8 mouse cellular contexts compared by ENCODE assay signal in genomic region chr13:34652016-34652352, GRCm38 (mm10). TPM values are rescaled to one million over a fixed set of nuclear protein-coding genes. Genes with fewer than 3 reads are reported as not detected.
DNase-seq lines count a peak whose midpoint lies in the region; ATAC-seq lines count a peak whose summit lies in the region.

No protein-coding gene starts in this region.

- no peak for ATAC-seq in erythroblast, adult 5-6 weeks (replicated peaks; ENCODE audit: low FRiP score, poor library complexity, severe bottlenecking)
- peak; percentile 39 for ATAC-seq in intestine, embryonic 16.5 days
- ATAC-seq in neural tube, embryonic 11.5 days (ENCODE audit: insufficient read depth, low FRiP score, low TSS enrichment), result peak; percentile 19; the same call in 1 of the 2 replicates
- ATAC-seq in CD4-positive, CD25-positive, alpha-beta regulatory T cell, adult 4 months, result no peak

- no peaks in the 10 kb centered on the region for H3K36me3 ChIP-seq in erythroblast, embryonic 14.5 days (ENCODE audit: control insufficient read depth)
- H3K36me3 ChIP-seq in intestine, embryonic 16.5 days (ENCODE audit: control insufficient read depth, insufficient read depth, low read length), result no peaks in the 10 kb centered on the region
- no peaks in the 10 kb centered on the region for H3K36me3 ChIP-seq in neural tube, embryonic 11.5 days (ENCODE audit: control insufficient read depth, insufficient read depth, low read length)

- H3K4me1 ChIP-seq in erythroblast, embryonic 14.5 days (ENCODE audit: control insufficient read depth), result peaks cover 4% of the 10 kb centered on the region
- H3K4me1 ChIP-seq in intestine, embryonic 16.5 days (ENCODE audit: control insufficient read depth, insufficient read depth, low read length), result peaks cover 15% of the 10 kb centered on the region
- peaks cover 9% of the 10 kb centered on the region; the same call in 1 of the 2 replicates for H3K4me1 ChIP-seq in neural tube, embryonic 11.5 days (ENCODE audit: control insufficient read depth, insufficient read depth, low read length)

- H3K4me2 ChIP-seq in intestine, embryonic 16.5 days (ENCODE audit: low read depth, low read length), result peak overlapping the region; percentile 93
- peak overlapping the region; percentile 63 for H3K4me2 ChIP-seq in neural tube, embryonic 11.5 days (ENCODE audit: low read depth)

- DNase-seq in ovary, postnatal 10 days (ENCODE audit: low spot score), result peak; percentile 21
- no peak for DNase-seq in ovary, adult 18-20 months (ENCODE audit: low spot score)
- DNase-seq in neural tube, embryonic 11.5 days (ENCODE audit: low spot score), result no peak
- DNase-seq in gastrocnemius, postnatal 4 days (ENCODE audit: low spot score in 2 of 2), result no peak

- peaks cover 60% of the 10 kb centered on the region for H3K27me3 ChIP-seq in erythroblast, embryonic 14.5 days (ENCODE audit: control insufficient read depth)
- 0 out of 2 replicates have a peak, but pooled peaks cover 2% of the 10 kb centered on the region for H3K27me3 ChIP-seq in intestine, embryonic 16.5 days (replicated peaks; ENCODE audit: control insufficient read depth, insufficient read depth, low read length)
- H3K27me3 ChIP-seq in neural tube, embryonic 11.5 days (ENCODE audit: control insufficient read depth, insufficient read depth, low read length), result peaks cover 29% of the 10 kb centered on the region

- H3K9ac ChIP-seq in intestine, embryonic 16.5 days (ENCODE audit: low read depth, low read length), result peak overlapping the region; percentile 81
- H3K9ac ChIP-seq in neural tube, embryonic 11.5 days (ENCODE audit: low read length), result peak overlapping the region; percentile 36

- under 1% methylated on average over 35 of the region's 35 CpGs for WGBS in intestine, embryonic 16.5 days
- under 1% methylated on average over 32 of the region's 35 CpGs for WGBS in neural tube, embryonic 11.5 days

- H3K4me3 ChIP-seq in erythroblast, embryonic 14.5 days (replicated peaks), result peak overlapping the region; percentile 59
- H3K4me3 ChIP-seq in intestine, embryonic 16.5 days (ENCODE audit: low read length), result peak overlapping the region; percentile 62
- peak overlapping the region; percentile 33 for H3K4me3 ChIP-seq in neural tube, embryonic 11.5 days (ENCODE audit: low read depth, low read length)

- H3K9me3 ChIP-seq in erythroblast, embryonic 14.5 days (ENCODE audit: control insufficient read depth, low read length), result peaks cover 7% of the 10 kb centered on the region; the same call in 1 of the 2 replicates
- no peaks in the 10 kb centered on the region for H3K9me3 ChIP-seq in intestine, embryonic 16.5 days (ENCODE audit: control insufficient read depth, low read length)
- no peaks in the 10 kb centered on the region for H3K9me3 ChIP-seq in neural tube, embryonic 11.5 days (ENCODE audit: control insufficient read depth, low read length)

- H3K27ac ChIP-seq in intestine, embryonic 16.5 days (ENCODE audit: low read length), result peak overlapping the region; percentile 90
- H3K27ac ChIP-seq in neural tube, embryonic 11.5 days (ENCODE audit: low read depth, low read length), result no peak overlapping the region

RNA-seq across cellular contexts. Expression of gene Pxdc1, which starts 1.3 kb away (rescaled TPM):
- polyA plus RNA-seq in erythroblast, embryonic 14.5 days (2012), result 0.02 and 0.08 TPM in 2 replicates
- total RNA-seq in erythroblast, adult 5-6 weeks (2015; ENCODE audit: low replicate concordance), result not detected in 2 replicates
- 0.94 TPM in 1 of 2 replicates, not detected in the other for total RNA-seq in erythroblast, adult 5-6 weeks (2017; ENCODE audit: low replicate concordance)
- 22.6 and 25.6 TPM in 2 replicates for polyA plus RNA-seq in intestine, embryonic 16.5 days (2015; fragmentation: Nextera tagmentation; extraction: Ambion mirVana)
- 2.5 and 3.8 TPM in 2 replicates for polyA plus RNA-seq in neural tube, embryonic 11.5 days (2014; fragmentation: Nextera tagmentation; extraction: Ambion mirVana)
- total RNA-seq in gastrocnemius, postnatal 4 days (2021), result 10 to 100 TPM; 15.5 to 23.5 TPM
- polyA plus RNA-seq in CD4-positive, CD25-positive, alpha-beta regulatory T cell, adult 4 months (2017; shearing (Covaris generic)), result under 1 TPM in 1 of 2 experiments, not detected in 1; 0.33 TPM

Comparison
In these comparisons a context has a peak if more than half of its experiments do, and no peak if none do; other contexts are left out.
1. ATAC-seq: peak in intestine, embryonic 16.5 days (single experiment) and neural tube, embryonic 11.5 days (single experiment); none in erythroblast, adult 5-6 weeks (single experiment) and CD4-positive, CD25-positive, alpha-beta regulatory T cell, adult 4 months (single experiment).
2. Peak in every context shown above with its lines, with median percentiles within 50 percentile points of each other: H3K4me3 ChIP-seq.